Mouse (Mus musculus): ENCODE measurements around the gene Mrto4. TPM values are rescaled to one million over a fixed set of nuclear protein-coding genes. Genes with fewer than 3 reads are reported as not detected.

The Mrto4 gene
- total RNA-seq, 4 experiments from 2014 or later = 43.2 to 54.3 (median 49.8) TPM

Small RNAs within 50 kb of the gene (microRNA-seq; reads per million reads assigned to microRNA genes)
- 0 to 0.63 reads per million in 2 experiments for gene Gm24245
- gene Gm25732 = 0.44 to 0.63 reads per million in 2 experiments

Other genes with a start within 250 kb of the Mrto4 start
- gene Minos1, start 221.5 kb downstream of the Mrto4 start, total RNA-seq (2022) = 100 to 1,000 TPM; 182 to 221 (median 192) TPM
- gene Capzb, start 159.7 kb downstream of the Mrto4 start, total RNA-seq (2022) = 100 to 1,000 TPM; 310 to 345 (median 321) TPM
- gene Pqlc2, start 41.9 kb downstream of the Mrto4 start, total RNA-seq (2022) = 10 to 100 TPM; 12.3 to 18.9 (median 14.4) TPM
- gene Akr7a5, start 41.8 kb downstream of the Mrto4 start, total RNA-seq (2022) = 10 to 100 TPM; 20.4 to 29.5 (median 26.9) TPM
- gene Emc1, start within 50 bp of the Mrto4 start, total RNA-seq (2022) = 10 to 100 TPM; 89.4 to 92.6 (median 91.1) TPM
- 100 to 1,000 TPM; 149 to 211 (median 162) TPM for gene Ubr4, start within 50 bp of the Mrto4 start, total RNA-seq (2022)
- gene Iffo2, start 178.0 kb upstream of the Mrto4 start, total RNA-seq (2022) = 10 to 100 TPM; 18.1 to 19.8 (median 18.5) TPM